Mouse (Mus musculus): ENCODE measurements around the gene Msh4. TPM values are rescaled to one million over a fixed set of nuclear protein-coding genes. Genes with fewer than 3 reads are reported as not detected.
A peak's percentile ranks its signal among the peaks of the same experiment; 100 is the strongest.

The Msh4 gene
- polyA plus RNA-seq, 1 experiment from 2014 or later = 0.11 TPM

- H3K36me3 ChIP-seq (ENCODE audit: control insufficient read depth, insufficient read depth, low read length) = no peaks in the 10 kb centered on the region
- no peaks in the 10 kb centered on the region for H3K27me3 ChIP-seq (ENCODE audit: control insufficient read depth, insufficient read depth, low read length)
- no peaks in the 10 kb centered on the region for H3K4me1 ChIP-seq (replicated peaks; ENCODE audit: control insufficient read depth, insufficient read depth, low read length)
- DNase-seq (ENCODE audit: low spot score) (no peak), ATAC-seq (replicated peaks; ENCODE audit: low FRiP score) (no peak)
- no peak overlapping the region for H3K4me3 ChIP-seq (ENCODE audit: low read depth, low read length)
- WGBS = 82% methylated on average over 7 of the region's 7 CpGs
- no peak overlapping the region for H3K27ac ChIP-seq (ENCODE audit: low read depth, low read length)
- no peak overlapping the region for H3K9ac ChIP-seq (ENCODE audit: low read length)
- no peak overlapping the region for H3K4me2 ChIP-seq (ENCODE audit: low read depth, low read length, severe bottlenecking)
- H3K9me3 ChIP-seq (ENCODE audit: control insufficient read depth, low read length) = no peaks in the 10 kb centered on the region
Observed at GRCm38 (mm10) chr3:153847207-153847733, 58.7 kb downstream of the Msh4 start.

GRCm38 (mm10) chr3:153846109-153846508 lies 59.8 kb downstream of the Msh4 start:
- no peaks in the 10 kb centered on the region for H3K9me3 ChIP-seq (ENCODE audit: control insufficient read depth, low read length)
- no peaks in the 10 kb centered on the region for H3K36me3 ChIP-seq (ENCODE audit: control insufficient read depth, insufficient read depth, low read length)
- no peak overlapping the region for H3K4me2 ChIP-seq (ENCODE audit: low read depth, low read length, severe bottlenecking)
- H3K9ac ChIP-seq (ENCODE audit: low read length) = no peak overlapping the region
- no peak overlapping the region for H3K27ac ChIP-seq (ENCODE audit: low read depth, low read length)
- H3K27me3 ChIP-seq (ENCODE audit: control insufficient read depth, insufficient read depth, low read length) = no peaks in the 10 kb centered on the region
- no peaks in the 10 kb centered on the region for H3K4me1 ChIP-seq (replicated peaks; ENCODE audit: control insufficient read depth, insufficient read depth, low read length)
- no peak overlapping the region for H3K4me3 ChIP-seq (ENCODE audit: low read depth, low read length)
- ATAC-seq (replicated peaks; ENCODE audit: low FRiP score) (no peak), DNase-seq (ENCODE audit: low spot score) (no peak)
- 91% methylated on average over 4 of the region's 4 CpGs for whole genome bisulfite sequencing

- Histone ChIP-seq H3K4me1 (replicated peaks; ENCODE audit: control insufficient read depth, insufficient read depth, low read length) (no peaks in the 10 kb centered on the region), H3K27ac (ENCODE audit: low read depth, low read length) (no peak overlapping the region), H3K4me3 (ENCODE audit: low read depth, low read length) (no peak overlapping the region), H3K36me3 (ENCODE audit: control insufficient read depth, insufficient read depth, low read length) (no peaks in the 10 kb centered on the region), H3K9me3 (ENCODE audit: control insufficient read depth, low read length) (no peaks in the 10 kb centered on the region), H3K4me2 (ENCODE audit: low read depth, low read length, severe bottlenecking) (no peak overlapping the region), H3K9ac (ENCODE audit: low read length) (no peak overlapping the region), H3K27me3 (ENCODE audit: control insufficient read depth, insufficient read depth, low read length) (no peaks in the 10 kb centered on the region)
- DNase-seq (ENCODE audit: low spot score) = no peak
- ATAC-seq (replicated peaks; ENCODE audit: low FRiP score) = no peak
- WGBS = 89% methylated on average over 2 of the region's 2 CpGs
Observed at GRCm38 (mm10) chr3:153845500-153845899, 60.4 kb downstream of the Msh4 start.

GRCm38 (mm10) chr3:153844757-153845156 lies 61.2 kb downstream of the Msh4 start:
- Histone ChIP-seq H3K4me2 (ENCODE audit: low read depth, low read length, severe bottlenecking) (no peak overlapping the region), H3K9ac (ENCODE audit: low read length) (no peak overlapping the region), H3K27ac (ENCODE audit: low read depth, low read length) (no peak overlapping the region), H3K4me3 (ENCODE audit: low read depth, low read length) (no peak overlapping the region), H3K4me1 (replicated peaks; ENCODE audit: control insufficient read depth, insufficient read depth, low read length) (no peaks in the 10 kb centered on the region), H3K27me3 (ENCODE audit: control insufficient read depth, insufficient read depth, low read length) (no peaks in the 10 kb centered on the region), H3K9me3 (ENCODE audit: control insufficient read depth, low read length) (no peaks in the 10 kb centered on the region), H3K36me3 (ENCODE audit: control insufficient read depth, insufficient read depth, low read length) (no peaks in the 10 kb centered on the region)
- ATAC-seq (replicated peaks; ENCODE audit: low FRiP score) (no peak), DNase-seq (ENCODE audit: low spot score) (no peak)
- 94% methylated on average over 9 of the region's 9 CpGs for WGBS

- no peak for ATAC-seq (replicated peaks; ENCODE audit: low FRiP score)
- no peak within 1 kb of the TSS for H3K4me2 ChIP-seq (ENCODE audit: low read depth, low read length, severe bottlenecking)
Observed at GRCm38 (mm10) chr3:153844030-153844429, 61.9 kb downstream of the Msh4 start, which contains the start of gene Asb17. Gene Asb17 (plus strand): TSS chr3:153844209.

GRCm38 (mm10) chr3:153837593-153837992 lies 68.3 kb downstream of the Msh4 start:
- ATAC-seq (replicated peaks; ENCODE audit: low FRiP score) = no peak

More at GRCm38 (mm10) chr3:153844030-153844429, 61.9 kb downstream of the Msh4 start, which contains the start of gene Asb17:
- Histone ChIP-seq H3K4me1 (replicated peaks; ENCODE audit: control insufficient read depth, insufficient read depth, low read length) (no peaks in the 10 kb centered on the region), H3K27ac (ENCODE audit: low read depth, low read length) (no peak within 1 kb of the TSS), H3K36me3 (ENCODE audit: control insufficient read depth, insufficient read depth, low read length) (no peaks in the 10 kb centered on the region), H3K9ac (ENCODE audit: low read length) (no peak within 1 kb of the TSS), H3K27me3 (ENCODE audit: control insufficient read depth, insufficient read depth, low read length) (no peaks in the 10 kb centered on the region), H3K4me3 (ENCODE audit: low read depth, low read length) (no peak within 1 kb of the TSS), H3K9me3 (ENCODE audit: control insufficient read depth, low read length) (no peaks in the 10 kb centered on the region)
- WGBS = 88% methylated on average over 10 of the region's 10 CpGs
- no peak for DNase-seq (ENCODE audit: low spot score)

GRCm38 (mm10) chr3:153836316-153836715 lies 69.6 kb downstream of the Msh4 start:
- no peaks in the 10 kb centered on the region for H3K9me3 ChIP-seq (ENCODE audit: control insufficient read depth, low read length)
- no peaks in the 10 kb centered on the region for H3K27me3 ChIP-seq (ENCODE audit: control insufficient read depth, insufficient read depth, low read length)
- ATAC-seq (replicated peaks; ENCODE audit: low FRiP score) = no peak
- no peaks in the 10 kb centered on the region for H3K4me1 ChIP-seq (replicated peaks; ENCODE audit: control insufficient read depth, insufficient read depth, low read length)
- 89% methylated on average over 3 of the region's 3 CpGs for WGBS
- no peak overlapping the region for H3K9ac ChIP-seq (ENCODE audit: low read length)
- no peak overlapping the region for H3K4me2 ChIP-seq (ENCODE audit: low read depth, low read length, severe bottlenecking)
- H3K4me3 ChIP-seq (ENCODE audit: low read depth, low read length) = no peak overlapping the region
- H3K36me3 ChIP-seq (ENCODE audit: control insufficient read depth, insufficient read depth, low read length) = no peaks in the 10 kb centered on the region
- DNase-seq (ENCODE audit: low spot score) = no peak
- no peak overlapping the region for H3K27ac ChIP-seq (ENCODE audit: low read depth, low read length)

More at GRCm38 (mm10) chr3:153837593-153837992, 68.3 kb downstream of the Msh4 start:
- no peak overlapping the region for H3K9ac ChIP-seq (ENCODE audit: low read length)
- no peak for DNase-seq (ENCODE audit: low spot score)
- no peaks in the 10 kb centered on the region for H3K9me3 ChIP-seq (ENCODE audit: control insufficient read depth, low read length)
- H3K27me3 ChIP-seq (ENCODE audit: control insufficient read depth, insufficient read depth, low read length) = no peaks in the 10 kb centered on the region
- H3K4me2 ChIP-seq (ENCODE audit: low read depth, low read length, severe bottlenecking) = no peak overlapping the region
- H3K4me1 ChIP-seq (replicated peaks; ENCODE audit: control insufficient read depth, insufficient read depth, low read length) = no peaks in the 10 kb centered on the region
- 75% methylated on average over 4 of the region's 4 CpGs for WGBS
- H3K36me3 ChIP-seq (ENCODE audit: control insufficient read depth, insufficient read depth, low read length) = no peaks in the 10 kb centered on the region
- H3K4me3 ChIP-seq (ENCODE audit: low read depth, low read length) = no peak overlapping the region
- no peak overlapping the region for H3K27ac ChIP-seq (ENCODE audit: low read depth, low read length)

GRCm38 (mm10) chr3:153835455-153836086 lies 70.4 kb downstream of the Msh4 start:
- Histone ChIP-seq H3K27me3 (ENCODE audit: control insufficient read depth, insufficient read depth, low read length) (no peaks in the 10 kb centered on the region), H3K36me3 (ENCODE audit: control insufficient read depth, insufficient read depth, low read length) (no peaks in the 10 kb centered on the region), H3K9ac (ENCODE audit: low read length) (no peak overlapping the region), H3K4me2 (ENCODE audit: low read depth, low read length, severe bottlenecking) (no peak overlapping the region), H3K27ac (ENCODE audit: low read depth, low read length) (no peak overlapping the region), H3K9me3 (ENCODE audit: control insufficient read depth, low read length) (no peaks in the 10 kb centered on the region), H3K4me1 (replicated peaks; ENCODE audit: control insufficient read depth, insufficient read depth, low read length) (no peaks in the 10 kb centered on the region), H3K4me3 (ENCODE audit: low read depth, low read length) (no peak overlapping the region)
- DNase-seq (ENCODE audit: low spot score) (peak; percentile 74), ATAC-seq (replicated peaks; ENCODE audit: low FRiP score) (peak; percentile 59; the same call in 1 of the 2 replicates)
- 58% methylated on average over 7 of the region's 7 CpGs for whole genome bisulfite sequencing

- no peaks in the 10 kb centered on the region for H3K4me1 ChIP-seq (replicated peaks; ENCODE audit: control insufficient read depth, insufficient read depth, low read length)
- H3K9ac ChIP-seq (ENCODE audit: low read length) = no peak overlapping the region
- H3K27ac ChIP-seq (ENCODE audit: low read depth, low read length) = no peak overlapping the region
- no peaks in the 10 kb centered on the region for H3K9me3 ChIP-seq (ENCODE audit: control insufficient read depth, low read length)
- no peak for DNase-seq (ENCODE audit: low spot score)
- H3K36me3 ChIP-seq (ENCODE audit: control insufficient read depth, insufficient read depth, low read length) = no peaks in the 10 kb centered on the region
- no peak overlapping the region for H3K4me2 ChIP-seq (ENCODE audit: low read depth, low read length, severe bottlenecking)
- ATAC-seq (replicated peaks; ENCODE audit: low FRiP score) = no peak
- no peak overlapping the region for H3K4me3 ChIP-seq (ENCODE audit: low read depth, low read length)
- WGBS = 91% methylated on average over 4 of the region's 4 CpGs
- no peaks in the 10 kb centered on the region for H3K27me3 ChIP-seq (ENCODE audit: control insufficient read depth, insufficient read depth, low read length)
Observed at GRCm38 (mm10) chr3:153834071-153834470, 71.9 kb downstream of the Msh4 start.
